Mouse (Mus musculus) neural tube, embryonic 10.5 days (tissue): ENCODE measurements around the gene Faim.

ENCODE experiments used
- DNase-seq: peaks from one replicate; pipeline ENCODE4 v3.0.0-alpha.2; 2017; ENCODE audit warnings: low spot score; ENCODE audit errors: extremely low spot score

The Faim gene

GRCm38 (mm10) chr9:98974898-98975297 lies 11.3 kb upstream of the Faim start:
- DNase-seq = no peak

- no peak for DNase-seq
These were observed 10.1 kb upstream of the Faim start for GRCm38 (mm10) chr9:98976081-98976480.

- no peak for DNase-seq
These were observed 9.7 kb upstream of the Faim start for GRCm38 (mm10) chr9:98976520-98976919.

- peak; percentile 95 for DNase-seq
These were observed 6.4 kb upstream of the Faim start for GRCm38 (mm10) chr9:98979431-98980416.

GRCm38 (mm10) chr9:98986476-98987096 lies 413 bp downstream of the Faim start:
- DNase-seq = no peak

- DNase-seq = no peak
These were observed 958 bp downstream of the Faim start for GRCm38 (mm10) chr9:98987131-98987530.

GRCm38 (mm10) chr9:98994103-98994502 lies 7.9 kb downstream of the Faim start:
- DNase-seq = no peak

- no peak for DNase-seq
These were observed 13.7 kb downstream of the Faim start for GRCm38 (mm10) chr9:98999881-99000339.

- DNase-seq = no peak
These were observed 15.2 kb downstream of the Faim start for GRCm38 (mm10) chr9:99001326-99001725.

GRCm38 (mm10) chr9:99009069-99009897 lies 23.1 kb downstream of the Faim start:
- DNase-seq = no peak

GRCm38 (mm10) chr9:99009898-99010199 lies 23.7 kb downstream of the Faim start:
- DNase-seq = no peak

- no peak for DNase-seq
These were observed 30.1 kb downstream of the Faim start for GRCm38 (mm10) chr9:99016301-99016700.

- no peak for DNase-seq
These were observed 30.6 kb downstream of the Faim start for GRCm38 (mm10) chr9:99016759-99017158.

- DNase-seq = no peak
These were observed 31.5 kb downstream of the Faim start for GRCm38 (mm10) chr9:99017679-99018078.

GRCm38 (mm10) chr9:99021166-99021565 lies 35.0 kb downstream of the Faim start:
- DNase-seq = no peak

- DNase-seq = no peak
These were observed 35.6 kb downstream of the Faim start for GRCm38 (mm10) chr9:99021751-99022150.

GRCm38 (mm10) chr9:99032031-99032430 lies 45.9 kb downstream of the Faim start:
- DNase-seq = no peak

GRCm38 (mm10) chr9:99034111-99034510 lies 47.9 kb downstream of the Faim start:
- DNase-seq = no peak

- no peak for DNase-seq
These were observed 49.4 kb downstream of the Faim start, which contains the start of gene Gm1123 for GRCm38 (mm10) chr9:99035575-99035974. Gm1123 (minus strand) TSS chr9:99035715.

GRCm38 (mm10) chr9:99041994-99042393 lies 55.8 kb downstream of the Faim start:
- no peak for DNase-seq

- no peak for DNase-seq
These were observed 56.5 kb downstream of the Faim start for GRCm38 (mm10) chr9:99042641-99043040.

GRCm38 (mm10) chr9:99044761-99045160 lies 58.6 kb downstream of the Faim start:
- no peak for DNase-seq
